Mouse (Mus musculus): ENCODE measurements around the gene 4931428F04Rik.

Gene 4931428F04Rik

GRCm38 (mm10) chr8:105289805-105290460, at the start of gene 4931428F04Rik:
Gene 4931428F04Rik, minus strand, starts transcription at chr8:105289864.
- DNase-seq (ENCODE audit: low read depth, low spot score), result no peak

- no peak for DNase-seq (ENCODE audit: low read depth, low spot score)
Measured at GRCm38 (mm10) chr8:105338992-105339391, 49.3 kb upstream of the 4931428F04Rik start.

GRCm38 (mm10) chr8:105336373-105337130, 46.9 kb upstream of the 4931428F04Rik start:
- peak; percentile 75 for DNase-seq (ENCODE audit: low read depth, low spot score)

GRCm38 (mm10) chr8:105332523-105332922, 42.9 kb upstream of the 4931428F04Rik start:
- DNase-seq (ENCODE audit: low read depth, low spot score), result no peak

- no peak for DNase-seq (ENCODE audit: low read depth, low spot score)
Measured at GRCm38 (mm10) chr8:105331931-105332330, 42.3 kb upstream of the 4931428F04Rik start.

- no peak for DNase-seq (ENCODE audit: low read depth, low spot score)
Measured at GRCm38 (mm10) chr8:105331469-105331868, 41.8 kb upstream of the 4931428F04Rik start.

GRCm38 (mm10) chr8:105330325-105330724, 40.7 kb upstream of the 4931428F04Rik start:
- no peak for DNase-seq (ENCODE audit: low read depth, low spot score)

- DNase-seq (ENCODE audit: low read depth, low spot score), result no peak
Measured at GRCm38 (mm10) chr8:105326968-105327367, 37.3 kb upstream of the 4931428F04Rik start.

GRCm38 (mm10) chr8:105326141-105326672, 36.5 kb upstream of the 4931428F04Rik start, which contains the start of the genes Lrrc29 and Tmem208:
Gene Lrrc29, minus strand, starts transcription at chr8:105326278.
Gene Tmem208, plus strand, starts transcription at chr8:105326354.
- peak; percentile 97 for DNase-seq (ENCODE audit: low read depth, low spot score)

- DNase-seq (ENCODE audit: low read depth, low spot score), result no peak
Measured at GRCm38 (mm10) chr8:105325641-105326093, 36.0 kb upstream of the 4931428F04Rik start.

- DNase-seq (ENCODE audit: low read depth, low spot score), result no peak
Measured at GRCm38 (mm10) chr8:105323183-105323582, 33.5 kb upstream of the 4931428F04Rik start.

- no peak for DNase-seq (ENCODE audit: low read depth, low spot score)
Measured at GRCm38 (mm10) chr8:105318662-105319190, 29.1 kb upstream of the 4931428F04Rik start.

- no peak for DNase-seq (ENCODE audit: low read depth, low spot score)
Measured at GRCm38 (mm10) chr8:105317941-105318340, 28.3 kb upstream of the 4931428F04Rik start.

GRCm38 (mm10) chr8:105315073-105315769, 25.6 kb upstream of the 4931428F04Rik start:
- DNase-seq (ENCODE audit: low read depth, low spot score), result no peak

- DNase-seq (ENCODE audit: low read depth, low spot score), result no peak
Measured at GRCm38 (mm10) chr8:105313622-105314402, 24.1 kb upstream of the 4931428F04Rik start.

GRCm38 (mm10) chr8:105312891-105313481, 23.3 kb upstream of the 4931428F04Rik start:
- DNase-seq (ENCODE audit: low read depth, low spot score), result no peak

- DNase-seq (ENCODE audit: low read depth, low spot score), result no peak
Measured at GRCm38 (mm10) chr8:105311718-105312117, 22.1 kb upstream of the 4931428F04Rik start.

- no peak for DNase-seq (ENCODE audit: low read depth, low spot score)
Measured at GRCm38 (mm10) chr8:105310118-105310517, 20.5 kb upstream of the 4931428F04Rik start.

GRCm38 (mm10) chr8:105309142-105309847, 19.6 kb upstream of the 4931428F04Rik start:
- no peak for DNase-seq (ENCODE audit: low read depth, low spot score)

- DNase-seq (ENCODE audit: low read depth, low spot score), result no peak
Measured at GRCm38 (mm10) chr8:105308428-105308827, 18.8 kb upstream of the 4931428F04Rik start.

Data from WW6 (cell line).